In the genomic region with DNA sequence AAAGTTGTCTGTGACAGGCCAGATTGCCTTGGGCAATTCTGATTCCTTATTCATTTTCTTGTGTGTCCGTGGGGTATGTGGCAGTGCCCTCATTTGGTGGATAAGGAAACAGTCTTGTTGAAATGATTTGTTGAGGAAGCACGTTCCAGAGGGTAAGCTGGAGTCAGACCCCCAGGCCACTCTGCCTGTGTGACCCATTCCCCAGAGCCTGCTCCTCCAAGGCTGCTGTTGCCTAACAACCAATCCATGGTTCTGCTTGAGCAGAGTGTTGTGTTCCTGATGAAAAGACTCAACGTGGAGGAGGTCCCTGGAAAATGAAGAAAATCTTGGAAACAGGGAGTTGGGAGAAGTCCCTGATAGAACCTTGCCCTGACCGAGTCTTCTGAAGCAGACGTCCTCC, we compare ENCODE assay signal across 22 mouse cellular contexts. TPM values are rescaled to one million over a fixed set of nuclear protein-coding genes. Genes with fewer than 3 reads are reported as not detected.
DNase-seq lines count a peak whose midpoint lies in the region; ATAC-seq lines count a peak whose summit lies in the region.
"Had no signal": no experiment of that assay in that cellular context is flagged by ENCODE, and none has a peak within 500 bp of the region (broad histone marks: within the 10 kb centered on the region; RNA-seq: fewer than 3 reads in every experiment).

No protein-coding gene starts in this region.

- 43% methylated on average over 5 of the region's 5 CpGs for WGBS in kidney, embryonic 15.5 days
- whole genome bisulfite sequencing in midbrain, embryonic 16.5 days, result 47% methylated on average over 5 of the region's 5 CpGs
- 47% methylated on average over 5 of the region's 5 CpGs for WGBS in midbrain, embryonic 11.5 days

- ATAC-seq in kidney, embryonic 15.5 days (replicated peaks; ENCODE audit: low FRiP score), result 0 out of 2 replicates have a peak, but pooled peaks have one; percentile 66
- ATAC-seq in midbrain, embryonic 16.5 days, result 0 out of 2 replicates have a peak, but pooled peaks have one; percentile 25
- no peak for ATAC-seq in midbrain, embryonic 11.5 days (ENCODE audit: low FRiP score)
- ATAC-seq: forebrain, postnatal 0 days; hindbrain, postnatal 0 days; intestine, embryonic 16.5 days; Patski had no signal

- H3K4me3 ChIP-seq in kidney, embryonic 15.5 days (replicated peaks), result no peak overlapping the region
- no peak overlapping the region for H3K4me3 ChIP-seq in midbrain, embryonic 16.5 days (ENCODE audit: low read depth, low read length)
- no peak overlapping the region for H3K4me3 ChIP-seq in midbrain, embryonic 11.5 days (ENCODE audit: low read depth, low read length)
- H3K4me3 ChIP-seq in brown adipose tissue, adult 24 weeks (ENCODE audit: insufficient read depth, low read depth, low read length), result no peak overlapping the region
- H3K4me3 ChIP-seq: embryonic facial prominence, embryonic 12.5 days; heart, embryonic 10.5 days; hindbrain, embryonic 13.5 days had no signal

- H3K9ac ChIP-seq in kidney, embryonic 15.5 days, result no peak overlapping the region
- H3K9ac ChIP-seq in midbrain, embryonic 16.5 days (ENCODE audit: low read depth, low read length), result no peak overlapping the region
- H3K9ac ChIP-seq in midbrain, embryonic 11.5 days (ENCODE audit: low read length), result no peak overlapping the region
- H3K9ac ChIP-seq: embryonic facial prominence, embryonic 12.5 days; forebrain, postnatal 0 days; hindbrain, embryonic 13.5 days had no signal

- H3K27me3 ChIP-seq in kidney, embryonic 15.5 days, result no peaks in the 10 kb centered on the region
- H3K27me3 ChIP-seq in midbrain, embryonic 16.5 days (ENCODE audit: control insufficient read depth, insufficient read depth, low read depth, low read length), result no peaks in the 10 kb centered on the region
- no peaks in the 10 kb centered on the region for H3K27me3 ChIP-seq in midbrain, embryonic 11.5 days (ENCODE audit: control insufficient read depth, insufficient read depth, low read length)
- H3K27me3 ChIP-seq: CH12.LX; embryonic facial prominence, embryonic 12.5 days; hindbrain, embryonic 13.5 days; Patski had no signal

- H3K27ac ChIP-seq in kidney, embryonic 15.5 days, result no peak overlapping the region
- H3K27ac ChIP-seq in midbrain, embryonic 16.5 days (ENCODE audit: low read length), result no peak overlapping the region
- no peak overlapping the region for H3K27ac ChIP-seq in midbrain, embryonic 11.5 days (ENCODE audit: low read depth, low read length)
- peak overlapping the region; percentile 70 for H3K27ac ChIP-seq in brown adipose tissue, adult 24 weeks (replicated peaks; ENCODE audit: low read depth, low read length)
- H3K27ac ChIP-seq: embryonic facial prominence, embryonic 12.5 days; heart, embryonic 10.5 days; hindbrain, embryonic 13.5 days; hindbrain, postnatal 0 days had no signal

- H3K36me3 ChIP-seq in kidney, embryonic 15.5 days, result no peaks in the 10 kb centered on the region
- no peaks in the 10 kb centered on the region for H3K36me3 ChIP-seq in midbrain, embryonic 16.5 days (ENCODE audit: control insufficient read depth, insufficient read depth, low read length)
- H3K36me3 ChIP-seq in midbrain, embryonic 11.5 days (ENCODE audit: control insufficient read depth, insufficient read depth, low read length), result no peaks in the 10 kb centered on the region
- H3K36me3 ChIP-seq: embryonic facial prominence, embryonic 12.5 days; heart, embryonic 10.5 days; hindbrain, embryonic 13.5 days had no signal

- no peaks in the 10 kb centered on the region for H3K9me3 ChIP-seq in kidney, embryonic 15.5 days (replicated peaks)
- no peaks in the 10 kb centered on the region for H3K9me3 ChIP-seq in midbrain, embryonic 16.5 days (replicated peaks; ENCODE audit: control insufficient read depth, low read length, poor library complexity, severe bottlenecking)
- no peaks in the 10 kb centered on the region for H3K9me3 ChIP-seq in midbrain, embryonic 11.5 days (ENCODE audit: control insufficient read depth, low read length)
- H3K9me3 ChIP-seq: embryonic facial prominence, embryonic 12.5 days; heart, embryonic 10.5 days; hindbrain, embryonic 13.5 days had no signal

- peak; percentile 80 for DNase-seq in heart, adult 11 months
- DNase-seq in heart, adult 18-20 months, result no peak
- DNase-seq in kidney, postnatal 36 days, result no peak
- DNase-seq in midbrain, embryonic 11.5 days (ENCODE audit: low spot score, missing footprints), result no peak
- DNase-seq: adrenal gland, adult 8-10 months; adrenal gland, postnatal 36 days; cerebellum, adult 11-12 months; cerebellum, adult 9-10 months; cerebellum, postnatal 25 days; forebrain, postnatal 0 days; gastrocnemius, postnatal 14 days; heart, postnatal 10 days had no signal

- H3K4me1 ChIP-seq in kidney, embryonic 15.5 days, result peaks cover 11% of the 10 kb centered on the region
- no peaks in the 10 kb centered on the region for H3K4me1 ChIP-seq in midbrain, embryonic 16.5 days (ENCODE audit: control insufficient read depth, insufficient read depth, low read length)
- H3K4me1 ChIP-seq in midbrain, embryonic 11.5 days (ENCODE audit: control insufficient read depth, insufficient read depth, low read length), result no peaks in the 10 kb centered on the region
- H3K4me1 ChIP-seq in brown adipose tissue, adult 24 weeks (ENCODE audit: control insufficient read depth, insufficient read depth, insufficient read length, low read length), result peaks cover 35% of the 10 kb centered on the region

- no peak overlapping the region for H3K4me2 ChIP-seq in kidney, embryonic 15.5 days
- H3K4me2 ChIP-seq in midbrain, embryonic 16.5 days (ENCODE audit: low read length), result no peak overlapping the region
- H3K4me2 ChIP-seq in midbrain, embryonic 11.5 days, result no peak overlapping the region
- H3K4me2 ChIP-seq: embryonic facial prominence, embryonic 12.5 days; hindbrain, embryonic 13.5 days had no signal

RNA-seq across cellular contexts. Expression of gene Plcb4, which starts 18.8 kb away (rescaled TPM):
- 10 to 100 TPM; 49.1 to 58.5 TPM for total RNA-seq in heart, adult 18-20 months (2021)
- 19.0 and 20.9 TPM in 2 replicates for polyA plus RNA-seq in kidney, embryonic 15.5 days (2015; fragmentation: Nextera tagmentation; extraction: Ambion mirVana)
- polyA plus RNA-seq in midbrain, embryonic 16.5 days (2015; fragmentation: Nextera tagmentation; extraction: Ambion mirVana), result 44.4 and 51.4 TPM in 2 replicates
- polyA plus RNA-seq in midbrain, embryonic 11.5 days (2014; fragmentation: Nextera tagmentation; extraction: Ambion mirVana), result 14.5 and 17.7 TPM in 2 replicates
- polyA plus RNA-seq in brown adipose tissue, adult 24 weeks (2012; ENCODE audit: insufficient read depth, insufficient read length, missing spikeins), result 37.9 and 41.3 TPM in 2 replicates
- total RNA-seq: CH12.LX had no signal
